ENCODE assay signal across 13 mouse cellular contexts in genomic region chr14:51989461-51989970, GRCm38 (mm10). TPM values are rescaled to one million over a fixed set of nuclear protein-coding genes. Genes with fewer than 3 reads are reported as not detected.
DNase-seq lines count a peak whose midpoint lies in the region; ATAC-seq lines count a peak whose summit lies in the region.
"Had no signal": no experiment of that assay in that cellular context is flagged by ENCODE, and none has a peak within 500 bp of the region (broad histone marks: within the 10 kb centered on the region; RNA-seq: fewer than 3 reads in every experiment).

No protein-coding gene starts in this region.

- peaks cover 27% of the 10 kb centered on the region for H3K4me1 ChIP-seq in heart, embryonic 13.5 days
- peaks cover 11% of the 10 kb centered on the region for H3K4me1 ChIP-seq in limb, embryonic 11.5 days (ENCODE audit: control insufficient read depth, insufficient read depth, low read length)

- H3K27ac ChIP-seq in heart, embryonic 13.5 days (replicated peaks): no peak overlapping the region
- no peak overlapping the region for H3K27ac ChIP-seq in limb, embryonic 11.5 days (replicated peaks; ENCODE audit: low read depth, low read length)
- H3K27ac ChIP-seq: macrophage had no signal

- H3K36me3 ChIP-seq in heart, embryonic 13.5 days: peaks cover 74% of the 10 kb centered on the region
- H3K36me3 ChIP-seq in limb, embryonic 11.5 days (ENCODE audit: control insufficient read depth, insufficient read depth, low read length): peaks cover 30% of the 10 kb centered on the region

- peak overlapping the region; percentile 37; the same call in 1 of the 2 replicates for H3K9ac ChIP-seq in heart, embryonic 13.5 days
- H3K9ac ChIP-seq in limb, embryonic 11.5 days (ENCODE audit: low read length): 0 out of 2 replicates have a peak overlapping the region, but pooled peaks have one; percentile 22

- no peaks in the 10 kb centered on the region for H3K9me3 ChIP-seq in heart, embryonic 13.5 days
- no peaks in the 10 kb centered on the region for H3K9me3 ChIP-seq in limb, embryonic 11.5 days (ENCODE audit: control insufficient read depth, low read length)

- H3K27me3 ChIP-seq in heart, embryonic 13.5 days (replicated peaks): no peaks in the 10 kb centered on the region
- H3K27me3 ChIP-seq in limb, embryonic 11.5 days (ENCODE audit: control insufficient read depth, insufficient read depth, low read length): no peaks in the 10 kb centered on the region

- intact Hi-C loops in left cerebral cortex, postnatal 36 days (cut with DNase I): loop anchor here (5.0 kb wide), 1 partner anchor 57 kb away; no protein-coding TSS in a partner anchor

- 64% methylated on average over 12 of the region's 12 CpGs for WGBS in heart, embryonic 13.5 days
- 75% methylated on average over 12 of the region's 12 CpGs for WGBS in limb, embryonic 11.5 days

- DNase-seq in heart, adult 8-10 months (ENCODE audit: low spot score): no peak
- peak; percentile 36 for DNase-seq in thymus, postnatal 0 days (ENCODE audit: low spot score)
- no peak for DNase-seq in thymus, adult 18-20 months
- DNase-seq in limb, embryonic 11.5 days (ENCODE audit: low spot score): no peak
- no peak for DNase-seq in spleen, postnatal 36 days (ENCODE audit: low spot score in 2 of 2)
- no peak for DNase-seq in left cerebral cortex, adult 11 months (ENCODE audit: low spot score)
- no peak for DNase-seq in left cerebral cortex, postnatal 36 days (ENCODE audit: low spot score in 2 of 2)
- DNase-seq: cerebellum, adult 8-10 months had no signal

- no peak overlapping the region for H3K4me3 ChIP-seq in heart, embryonic 13.5 days
- H3K4me3 ChIP-seq in limb, embryonic 11.5 days (ENCODE audit: low read depth, low read length): no peak overlapping the region

- no peak overlapping the region for H3K4me2 ChIP-seq in heart, embryonic 13.5 days
- H3K4me2 ChIP-seq in limb, embryonic 11.5 days (ENCODE audit: low read depth, severe bottlenecking): no peak overlapping the region

- ATAC-seq in heart, embryonic 13.5 days (ENCODE audit: extremely low read depth, insufficient number of reproducible peaks, low FRiP score, low TSS enrichment): no peak
- no peak for ATAC-seq in limb, embryonic 11.5 days (ENCODE audit: insufficient number of reproducible peaks, low FRiP score, low TSS enrichment, low read depth)
- ATAC-seq: intestine, embryonic 16.5 days had no signal

RNA-seq across cellular contexts. Expression of gene Arhgef40, which starts 5.0 kb away (rescaled TPM):
- polyA plus RNA-seq in heart, embryonic 13.5 days (2015; fragmentation: Nextera tagmentation; extraction: Ambion mirVana): 63.9 and 69.5 TPM in 2 replicates
- total RNA-seq in heart, adult 8-10 months (2022): 10 to 100 TPM; 20.4 to 31.0 (median 24.0) TPM
- polyA plus RNA-seq in thymus, postnatal 0 days (2015; fragmentation: Nextera tagmentation; extraction: Ambion mirVana): 26.9 and 27.0 TPM in 2 replicates
- polyA plus RNA-seq in limb, embryonic 11.5 days (2014; fragmentation: Nextera tagmentation; extraction: Ambion mirVana): 154 and 158 TPM in 2 replicates
- 10 to 100 TPM; 24.9 to 31.6 TPM for total RNA-seq in left cerebral cortex, postnatal 36 days (2021)

RNA-seq across cellular contexts. Expression of gene Tmem253, which starts 25.9 kb away (rescaled TPM):
- polyA plus RNA-seq in heart, embryonic 13.5 days (2015; fragmentation: Nextera tagmentation; extraction: Ambion mirVana): 0.43 and 1.1 TPM in 2 replicates
- 1 to 10 TPM; 1.6 to 4.4 (median 2.5) TPM for total RNA-seq in heart, adult 8-10 months (2022)
- polyA plus RNA-seq in thymus, postnatal 0 days (2015; fragmentation: Nextera tagmentation; extraction: Ambion mirVana): 0.90 and 1.5 TPM in 2 replicates
- polyA plus RNA-seq in limb, embryonic 11.5 days (2014; fragmentation: Nextera tagmentation; extraction: Ambion mirVana): 0.60 and 1.3 TPM in 2 replicates
- under 1 TPM in 1 of 2 experiments, not detected in 1; 0.72 TPM for total RNA-seq in left cerebral cortex, postnatal 36 days (2021)

RNA-seq across cellular contexts. Expression of gene Zfp219, which starts 31.0 kb away (rescaled TPM):
- 14.5 and 15.6 TPM in 2 replicates for polyA plus RNA-seq in heart, embryonic 13.5 days (2015; fragmentation: Nextera tagmentation; extraction: Ambion mirVana)
- total RNA-seq in heart, adult 8-10 months (2022): 10 to 100 TPM; 22.5 to 29.9 (median 24.6) TPM
- 40.7 and 44.5 TPM in 2 replicates for polyA plus RNA-seq in thymus, postnatal 0 days (2015; fragmentation: Nextera tagmentation; extraction: Ambion mirVana)
- 51.6 and 52.0 TPM in 2 replicates for polyA plus RNA-seq in limb, embryonic 11.5 days (2014; fragmentation: Nextera tagmentation; extraction: Ambion mirVana)
- 10 to 100 TPM; 30.1 to 39.7 TPM for total RNA-seq in left cerebral cortex, postnatal 36 days (2021)

RNA-seq across cellular contexts. Expression of gene Olfr221, which starts 52.7 kb away (rescaled TPM):
- polyA plus RNA-seq in heart, embryonic 13.5 days (2015; fragmentation: Nextera tagmentation; extraction: Ambion mirVana): not detected in 2 replicates
- not detected for total RNA-seq in heart, adult 8-10 months (2022)
- polyA plus RNA-seq in thymus, postnatal 0 days (2015; fragmentation: Nextera tagmentation; extraction: Ambion mirVana): not detected in 2 replicates
- polyA plus RNA-seq in limb, embryonic 11.5 days (2014; fragmentation: Nextera tagmentation; extraction: Ambion mirVana): not detected in 2 replicates
- total RNA-seq in left cerebral cortex, postnatal 36 days (2021): not detected
- total RNA-seq: heart, adult 18-20 months; left cerebral cortex, postnatal 14 days had no signal
- polyA plus RNA-seq: intestine, embryonic 16.5 days; macrophage had no signal
